Mouse (Mus musculus): ENCODE results near the gene Efr3b. TPM values are rescaled to one million over a fixed set of nuclear protein-coding genes. Genes with fewer than 3 reads are reported as not detected.
"Not testable (repeated sequence)": the region's sequence is repeated elsewhere in the genome, so short reads cannot be mapped to it uniquely, and the experiment has no call there.

Gene Efr3b
- polyA plus RNA-seq, 1 experiment from 2014 or later = 42.1 TPM

DNA sequence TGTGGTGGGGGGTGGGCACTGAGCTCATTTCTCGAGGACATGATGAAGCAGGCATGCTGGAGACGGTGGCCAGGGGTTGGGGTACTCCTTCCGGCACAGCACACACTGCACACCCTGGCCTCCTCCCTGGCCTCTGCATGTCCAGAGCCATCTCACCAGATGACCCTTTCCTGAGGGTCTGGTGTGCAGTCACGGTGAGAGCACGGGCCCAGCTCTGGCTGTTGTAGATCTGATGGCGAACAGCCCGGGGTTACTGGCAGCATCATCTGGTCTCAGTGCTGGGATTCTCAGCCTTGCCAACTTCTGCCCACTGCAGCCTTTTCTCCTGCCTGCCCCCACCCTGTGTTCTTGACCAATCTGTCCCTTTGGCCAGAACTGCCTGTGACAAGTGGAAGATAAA is 32.6 kb downstream of the Efr3b start:
- H3K36me3 ChIP-seq = no peaks in the 10 kb centered on the region
- H3K9me3 ChIP-seq = no peaks in the 10 kb centered on the region
- H3K4me1 ChIP-seq (replicated peaks) = peaks cover 40% of the 10 kb centered on the region
- H3K9ac ChIP-seq = no peak overlapping the region
- peak; percentile 66 for ATAC-seq (ENCODE audit: low FRiP score, low read depth)
- 72% methylated on average over 7 of the region's 7 CpGs for WGBS
- no peaks in the 10 kb centered on the region for H3K27me3 ChIP-seq
- H3K4me2 ChIP-seq = no peak overlapping the region
- H3K4me3 ChIP-seq = no peak overlapping the region
- peak overlapping the region; percentile 62 for H3K27ac ChIP-seq (replicated peaks)

- H3K4me1 ChIP-seq (replicated peaks) = peaks cover 40% of the 10 kb centered on the region
- H3K36me3 ChIP-seq = 0 out of 2 replicates have a peak, but pooled peaks cover 8% of the 10 kb centered on the region
- H3K4me2 ChIP-seq = no peak overlapping the region
- H3K9me3 ChIP-seq = no peaks in the 10 kb centered on the region
- H3K27ac ChIP-seq (replicated peaks) = no peak overlapping the region
- H3K9ac ChIP-seq = no peak overlapping the region
- 13% methylated on average over 6 of the region's 6 CpGs for WGBS
- H3K4me3 ChIP-seq = no peak overlapping the region
- no peaks in the 10 kb centered on the region for H3K27me3 ChIP-seq
- no peak for ATAC-seq (ENCODE audit: low FRiP score, low read depth)
Observed at GRCm38 (mm10) chr12:4004648-4005047, 34.1 kb downstream of the Efr3b start.

DNA sequence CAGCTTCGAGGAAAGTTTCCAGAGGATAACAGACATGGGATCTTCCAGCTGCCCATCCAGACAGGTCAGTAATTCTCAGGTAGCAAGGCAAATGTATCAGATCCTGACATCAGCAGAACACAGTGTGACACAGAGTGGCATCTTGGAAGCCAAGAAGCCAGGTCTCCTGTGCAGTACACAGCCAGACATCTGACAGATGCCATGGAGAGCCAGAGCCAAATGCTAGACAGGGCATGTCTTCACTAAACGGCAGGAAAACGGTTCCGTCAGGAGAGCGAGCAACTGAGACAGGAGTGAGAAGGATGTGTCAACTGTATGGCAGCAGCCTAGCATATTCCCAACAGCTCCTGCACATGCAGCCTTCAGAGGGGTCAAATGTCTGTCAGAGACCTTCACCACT is 38.3 kb downstream of the Efr3b start:
- peaks cover 16% of the 10 kb centered on the region; the same call in 1 of the 2 replicates for H3K36me3 ChIP-seq
- no peak overlapping the region for H3K9ac ChIP-seq
- H3K27ac ChIP-seq (replicated peaks) = no peak overlapping the region
- 87% methylated on average over 5 of the region's 5 CpGs for WGBS
- H3K4me1 ChIP-seq (replicated peaks) = peaks cover 3% of the 10 kb centered on the region
- no peak for ATAC-seq (ENCODE audit: low FRiP score, low read depth)
- H3K9me3 ChIP-seq = no peaks in the 10 kb centered on the region
- H3K27me3 ChIP-seq = no peaks in the 10 kb centered on the region
- H3K4me3 ChIP-seq = no peak overlapping the region
- no peak overlapping the region for H3K4me2 ChIP-seq

GRCm38 (mm10) chr12:3996749-3997148 is 42.0 kb downstream of the Efr3b start:
- 74% methylated on average over 9 of the region's 9 CpGs for WGBS
- peaks cover 16% of the 10 kb centered on the region; the same call in 1 of the 2 replicates for H3K36me3 ChIP-seq
- no peak overlapping the region for H3K27ac ChIP-seq (replicated peaks)

DNA sequence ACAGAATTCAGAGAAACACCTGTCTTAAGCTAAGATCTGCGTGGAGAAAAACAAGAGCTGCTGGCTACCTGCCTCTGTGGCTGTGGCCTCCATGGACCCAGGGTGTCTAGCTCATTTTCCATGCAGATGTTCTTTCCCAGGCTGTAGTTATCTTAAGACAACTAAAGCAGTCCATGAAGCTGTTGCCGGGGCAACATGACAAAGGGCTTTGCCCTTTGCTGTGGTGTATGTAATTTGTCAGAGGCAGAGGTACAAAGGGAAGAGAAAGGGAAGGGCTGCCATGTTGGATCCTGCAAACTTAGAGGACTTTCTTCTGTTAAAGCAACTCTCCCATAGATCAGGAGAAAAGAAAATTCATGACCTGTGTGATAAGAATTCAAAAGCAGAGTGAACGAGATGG is 47.7 kb downstream of the Efr3b start:
- Histone ChIP-seq H3K36me3 (no peaks in the 10 kb centered on the region), H3K9me3 (no peaks in the 10 kb centered on the region), H3K9ac (no peak overlapping the region), H3K4me1 (replicated peaks) (no peaks in the 10 kb centered on the region), H3K27me3 (no peaks in the 10 kb centered on the region), H3K27ac (replicated peaks) (no peak overlapping the region), H3K4me3 (no peak overlapping the region), H3K4me2 (no peak overlapping the region)
- ATAC-seq (ENCODE audit: low FRiP score, low read depth) = no peak
- WGBS = 42% methylated on average over 3 of the region's 3 CpGs

More at GRCm38 (mm10) chr12:3996749-3997148, 42.0 kb downstream of the Efr3b start:
- Histone ChIP-seq H3K9ac (no peak overlapping the region), H3K4me1 (replicated peaks) (no peaks in the 10 kb centered on the region), H3K4me2 (no peak overlapping the region), H3K4me3 (no peak overlapping the region), H3K27me3 (no peaks in the 10 kb centered on the region), H3K9me3 (no peaks in the 10 kb centered on the region)
- no peak for ATAC-seq (ENCODE audit: low FRiP score, low read depth)

DNA sequence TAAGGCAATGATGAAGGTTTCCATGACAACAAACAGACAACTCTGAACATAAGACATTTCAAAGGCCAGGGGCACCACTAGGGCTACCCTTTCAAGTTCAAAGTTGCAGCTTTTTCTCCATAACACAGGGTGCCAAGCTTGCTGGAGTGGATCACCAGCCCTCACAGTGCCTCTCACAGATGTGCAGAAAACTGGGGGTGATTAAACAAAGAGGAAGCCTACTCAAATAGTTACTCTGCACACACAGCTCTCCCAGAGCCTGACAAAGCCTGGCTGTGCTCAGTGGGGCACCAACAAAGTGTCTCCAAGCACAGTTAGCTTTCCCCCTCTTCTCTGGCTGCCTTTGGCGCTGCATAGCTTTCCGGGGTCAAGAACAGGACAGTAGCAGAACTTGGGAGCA is 48.8 kb downstream of the Efr3b start:
- WGBS = 21% methylated on average over 2 of the region's 2 CpGs
- no peak for ATAC-seq (ENCODE audit: low FRiP score, low read depth)

DNA sequence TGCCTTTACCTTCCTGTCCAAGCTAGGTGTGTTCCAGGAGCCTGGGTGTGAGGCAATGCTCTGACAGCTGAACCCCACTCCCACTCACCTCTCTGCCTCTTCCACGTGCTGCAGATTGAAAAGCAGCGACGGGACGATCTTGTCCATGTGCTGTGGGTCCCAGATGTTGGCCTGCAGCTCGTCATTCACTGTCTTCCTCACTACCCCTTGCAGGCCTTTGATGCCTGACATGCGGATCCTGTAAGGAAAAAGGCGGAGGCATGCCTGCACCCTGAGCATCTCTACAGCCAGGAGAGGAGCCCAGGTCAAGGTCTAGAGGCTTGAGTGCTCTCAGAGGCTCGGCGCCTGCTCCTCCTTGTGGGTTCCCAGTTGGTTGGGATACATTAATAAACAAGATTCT is 54.3 kb downstream of the Efr3b start:
- Histone ChIP-seq H3K27ac (replicated peaks) (no peak overlapping the region), H3K4me3 (no peak overlapping the region), H3K4me1 (replicated peaks) (peaks cover 19% of the 10 kb centered on the region), H3K27me3 (no peaks in the 10 kb centered on the region), H3K9ac (no peak overlapping the region), H3K36me3 (peaks cover 8% of the 10 kb centered on the region; the same call in 1 of the 2 replicates), H3K4me2 (no peak overlapping the region), H3K9me3 (no peaks in the 10 kb centered on the region)
- ATAC-seq (ENCODE audit: low FRiP score, low read depth) = no peak
- WGBS = 85% methylated on average over 9 of the region's 9 CpGs

More for the DNA sequence above, 48.8 kb downstream of the Efr3b start:
- H3K9me3 ChIP-seq = no peaks in the 10 kb centered on the region
- H3K4me1 ChIP-seq (replicated peaks) = no peaks in the 10 kb centered on the region
- no peaks in the 10 kb centered on the region for H3K36me3 ChIP-seq
- H3K27ac ChIP-seq (replicated peaks) = no peak overlapping the region
- H3K9ac ChIP-seq = no peak overlapping the region
- H3K4me3 ChIP-seq = no peak overlapping the region
- H3K27me3 ChIP-seq = no peaks in the 10 kb centered on the region
- H3K4me2 ChIP-seq = no peak overlapping the region

DNA sequence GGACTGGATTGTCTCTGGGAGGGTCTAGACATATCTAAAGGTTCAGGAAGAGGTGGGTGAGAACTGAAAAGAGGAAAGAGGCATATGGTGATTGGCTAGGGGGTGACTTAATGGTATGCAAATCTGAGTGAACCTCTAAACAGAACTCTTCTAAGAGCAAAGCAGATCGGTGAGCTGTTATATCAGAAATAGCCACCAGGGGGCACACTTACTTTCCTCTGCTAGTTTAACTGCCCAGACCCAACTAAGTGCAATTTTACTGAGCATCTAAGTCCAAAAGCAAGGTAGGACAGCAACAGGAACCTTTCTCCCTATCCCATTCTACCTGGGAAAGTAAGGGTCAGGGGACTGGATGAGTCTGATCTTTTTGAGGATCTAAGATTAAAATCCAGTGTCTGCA is 55.0 kb downstream of the Efr3b start:
- no peaks in the 10 kb centered on the region for H3K9me3 ChIP-seq
- H3K27me3 ChIP-seq = no peaks in the 10 kb centered on the region
- no peak overlapping the region for H3K4me2 ChIP-seq
- WGBS = 6% methylated on average over 1 of the region's 1 CpGs
- no peak overlapping the region for H3K9ac ChIP-seq
- H3K4me3 ChIP-seq = no peak overlapping the region
- H3K27ac ChIP-seq (replicated peaks) = no peak overlapping the region
- H3K4me1 ChIP-seq (replicated peaks) = peaks cover 19% of the 10 kb centered on the region
- ATAC-seq (ENCODE audit: low FRiP score, low read depth) = no peak
- H3K36me3 ChIP-seq = peaks cover 11% of the 10 kb centered on the region; the same call in 1 of the 2 replicates

GRCm38 (mm10) chr12:3982257-3982656 is 56.5 kb downstream of the Efr3b start:
- Histone ChIP-seq H3K4me2 (peak overlapping the region; percentile 78), H3K4me1 (replicated peaks) (peaks cover 19% of the 10 kb centered on the region), H3K4me3 (peak overlapping the region; percentile 39), H3K36me3 (peaks cover 22% of the 10 kb centered on the region; the same call in 1 of the 2 replicates), H3K27me3 (no peaks in the 10 kb centered on the region), H3K9ac (0 out of 2 replicates have a peak overlapping the region, but pooled peaks have one; percentile 28), H3K9me3 (no peaks in the 10 kb centered on the region), H3K27ac (replicated peaks) (peak overlapping the region; percentile 70)
- no peak for ATAC-seq (ENCODE audit: low FRiP score, low read depth)
- 26% methylated on average over 6 of the region's 6 CpGs for WGBS

- Histone ChIP-seq H3K9me3 (no peaks in the 10 kb centered on the region), H3K27me3 (no peaks in the 10 kb centered on the region), H3K36me3 (peaks cover 29% of the 10 kb centered on the region), H3K4me2 (peak overlapping the region; percentile 78), H3K4me1 (replicated peaks) (peaks cover 19% of the 10 kb centered on the region), H3K9ac (peak overlapping the region; percentile 28), H3K4me3 (peak overlapping the region; percentile 39), H3K27ac (replicated peaks) (peak overlapping the region; percentile 70)
- under 1% methylated on average over 41 of the region's 41 CpGs for WGBS
- peak; percentile 90 for ATAC-seq (ENCODE audit: low FRiP score, low read depth)
Observed at GRCm38 (mm10) chr12:3981350-3982131, 57.2 kb downstream of the Efr3b start.

GRCm38 (mm10) chr12:3980991-3981349 is 57.7 kb downstream of the Efr3b start:
- Histone ChIP-seq H3K9me3 (no peaks in the 10 kb centered on the region), H3K36me3 (peaks cover 33% of the 10 kb centered on the region), H3K4me2 (peak overlapping the region; percentile 78), H3K4me1 (replicated peaks) (peaks cover 19% of the 10 kb centered on the region), H3K27ac (replicated peaks) (peak overlapping the region; percentile 70), H3K4me3 (peak overlapping the region; percentile 39; the same call in 1 of the 2 replicates), H3K9ac (peak overlapping the region; percentile 3; the same call in 1 of the 2 replicates), H3K27me3 (no peaks in the 10 kb centered on the region)
- WGBS = 61% methylated on average over 1 of the region's 1 CpGs
- ATAC-seq (ENCODE audit: low FRiP score, low read depth) = no peak

DNA sequence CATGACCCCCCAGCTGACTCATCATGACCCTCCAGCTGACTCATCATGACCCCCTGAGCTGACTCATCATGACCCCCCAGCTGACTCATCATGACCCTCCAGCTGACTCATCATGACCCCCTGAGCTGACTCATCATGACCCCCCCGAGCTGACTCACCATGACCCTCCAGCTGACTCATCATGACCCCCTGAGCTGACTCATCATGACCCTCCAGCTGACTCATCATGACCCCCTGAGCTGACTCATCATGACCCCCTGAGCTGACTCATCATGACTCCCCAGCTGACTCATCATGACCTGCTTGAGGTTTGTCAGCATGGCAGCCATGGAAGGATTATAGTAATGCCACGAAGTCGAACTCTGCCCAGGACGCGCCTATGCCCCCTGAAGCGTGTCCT is 65.5 kb downstream of the Efr3b start:
- not testable (repeated sequence) for ATAC-seq (ENCODE audit: low FRiP score, low read depth); H3K27ac ChIP-seq (replicated peaks); H3K9ac ChIP-seq; H3K4me1 ChIP-seq (replicated peaks); H3K9me3 ChIP-seq; H3K4me3 ChIP-seq; H3K27me3 ChIP-seq; H3K4me2 ChIP-seq
- peaks cover 75% of the 10 kb centered on the region for H3K36me3 ChIP-seq
- 97% methylated on average over 6 of the region's 6 CpGs for WGBS

All from hindbrain, embryonic 15.5 days (tissue).